Mouse (Mus musculus) intestine, embryonic 16.5 days (tissue): ENCODE data around the gene Cryzl1. TPM values are rescaled to one million over a fixed set of nuclear protein-coding genes. Genes with fewer than 3 reads are reported as not detected.

Source experiments
- ATAC-seq: fragments of 200-750 bp; cut with Nextera tagmentation; 2 replicates; pipeline ENCODE4 v1.8.0; 2017; ENCODE audit warnings: moderate TSS enrichment, moderate library complexity
- H3K27ac ChIP-seq: fragments of 300-500 bp; sonication (generic); 2 replicates; pipeline ENCODE4 v1.5.1; 2014; ENCODE audit warnings: mild to moderate bottlenecking, low read length
- H3K27me3 ChIP-seq: fragments of 300-500 bp; sonication (generic); replicated peaks from 2 replicates; pipeline ENCODE4 v1.6.1; 2014; ENCODE audit warnings: low read length, control low read depth, mixed read lengths; ENCODE audit not compliant: control insufficient read depth, insufficient read depth
- H3K36me3 ChIP-seq: fragments of 300-500 bp; sonication (generic); 2 replicates; pipeline ENCODE4 v1.6.1; 2014; ENCODE audit warnings: low read length, control low read depth; ENCODE audit not compliant: control insufficient read depth, insufficient read depth
- H3K4me1 ChIP-seq: fragments of 300-500 bp; sonication (generic); 2 replicates; pipeline ENCODE4 v1.6.1; 2014; ENCODE audit warnings: low read length, control low read depth, mixed read lengths; ENCODE audit not compliant: control insufficient read depth, insufficient read depth
- H3K4me2 ChIP-seq: fragments of 300-500 bp; sonication (generic); 2 replicates; pipeline ENCODE4 v1.6.1; 2014; ENCODE audit warnings: low read depth, low read length, control low read depth
- H3K4me3 ChIP-seq: fragments of 300-500 bp; sonication (generic); 2 replicates; pipeline ENCODE4 v1.5.1; 2014; ENCODE audit warnings: mild to moderate bottlenecking, low read length
- H3K9ac ChIP-seq: fragments of 300-500 bp; sonication (generic); 2 replicates; pipeline ENCODE4 v1.6.1; 2014; ENCODE audit warnings: low read depth, low read length
- H3K9me3 ChIP-seq: fragments of 300-500 bp; sonication (generic); 2 replicates; pipeline ENCODE4 v1.6.1; 2016; ENCODE audit warnings: low read length, control low read depth; ENCODE audit not compliant: control insufficient read depth
- WGBS: fragments of 180-500 bp; shearing (Covaris S2); extraction: QIAGEN DNeasy Blood & Tissue Kit; methylation state at CpG from one replicate; pipeline ENCODE4 v1.1.7; 2014; 5-methylcytosine and 5-hydroxymethylcytosine counted together
- polyA plus RNA-seq: library from polyadenylated mRNA; unstranded; fragments of >200 nt; fragmentation: Nextera tagmentation; extraction: Ambion mirVana; gene quantifications from 2 replicates; pipeline ENCODE4 v1.2.1, GENCODE M21; 2015

Cryzl1 gene
- polyA plus RNA-seq, 1 experiment from 2014 or later, result 66.9 TPM

DNA sequence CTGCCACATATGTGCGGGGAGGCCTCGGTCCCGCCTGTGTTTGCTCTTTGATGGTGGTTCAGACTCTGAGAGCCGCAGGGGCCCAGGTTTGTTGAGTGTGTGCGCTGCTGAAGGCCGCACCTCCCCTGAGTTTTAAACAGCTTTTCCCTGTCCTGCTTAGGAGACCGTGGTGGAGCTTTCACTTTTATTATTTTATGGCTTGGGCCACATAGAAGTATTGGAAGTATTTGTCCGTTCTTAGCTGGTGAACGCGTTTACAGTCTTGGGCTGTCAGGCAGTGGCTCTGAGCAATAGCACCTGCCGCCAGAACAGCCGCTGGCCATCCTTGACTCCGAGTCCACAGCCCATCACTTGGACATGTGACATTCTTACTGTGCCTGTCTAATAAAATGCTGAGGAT, 26.9 kb downstream of the Cryzl1 start:
- 0 out of 2 replicates have a peak overlapping the region, but pooled peaks have one; percentile 6 for H3K9ac ChIP-seq
- no peak overlapping the region; the same call in 1 of the 2 replicates for H3K4me3 ChIP-seq
- peak overlapping the region; percentile 40 for H3K27ac ChIP-seq
- H3K4me1 ChIP-seq, result peaks cover 13% of the 10 kb centered on the region
- WGBS, result 34% methylated on average over 13 of the region's 13 CpGs
- peak overlapping the region; percentile 14 for H3K4me2 ChIP-seq
- peaks cover 10% of the 10 kb centered on the region for H3K36me3 ChIP-seq
- H3K27me3 ChIP-seq, result no peaks in the 10 kb centered on the region
- no peaks in the 10 kb centered on the region for H3K9me3 ChIP-seq
- ATAC-seq, result peak; percentile 47

GRCm38 (mm10) chr16:91698995-91699394, 29.8 kb downstream of the Cryzl1 start:
- Histone ChIP-seq H3K4me2 (no peak overlapping the region), H3K4me3 (no peak overlapping the region), H3K36me3 (peaks cover 9% of the 10 kb centered on the region), H3K27me3 (no peaks in the 10 kb centered on the region), H3K9me3 (no peaks in the 10 kb centered on the region), H3K4me1 (peaks cover 13% of the 10 kb centered on the region), H3K9ac (no peak overlapping the region), H3K27ac (no peak overlapping the region)
- ATAC-seq, result no peak
- 90% methylated on average over 1 of the region's 1 CpGs for WGBS

DNA sequence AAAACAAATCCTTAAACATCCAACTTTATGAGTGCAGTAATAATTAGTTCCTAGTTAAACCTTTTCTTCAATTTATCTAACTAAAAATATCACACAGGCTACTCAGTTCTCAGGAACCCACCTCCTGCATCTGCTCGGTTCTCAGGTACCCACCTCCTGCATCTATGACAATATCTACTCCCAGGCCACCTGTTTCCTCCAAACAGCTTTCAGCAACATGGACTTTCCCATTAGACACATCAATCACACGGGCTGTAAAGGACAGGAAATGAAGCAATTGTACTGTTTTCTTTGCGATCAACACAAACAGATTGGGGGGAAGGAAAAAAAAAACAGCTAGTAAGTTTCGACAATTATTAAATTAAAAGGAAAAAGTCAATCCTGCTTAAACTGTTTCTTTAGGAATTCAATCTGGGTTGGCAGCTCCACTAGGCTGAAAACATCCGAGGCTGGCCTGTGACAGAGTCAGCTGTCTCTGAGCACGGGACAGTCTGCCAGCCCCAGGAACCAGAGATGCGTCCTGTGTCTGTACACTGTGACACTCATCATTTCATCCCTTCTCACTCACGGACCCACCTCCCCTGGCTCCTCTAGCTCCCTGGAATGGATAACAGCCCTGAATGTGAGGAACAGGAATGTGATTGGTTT, 33.5 kb downstream of the Cryzl1 start:
- no peaks in the 10 kb centered on the region for H3K4me1 ChIP-seq
- H3K9me3 ChIP-seq, result no peaks in the 10 kb centered on the region
- peaks cover 9% of the 10 kb centered on the region for H3K36me3 ChIP-seq
- WGBS, result 55% methylated on average over 8 of the region's 8 CpGs
- ATAC-seq, result peak; percentile 41
- no peak overlapping the region for H3K9ac ChIP-seq
- H3K27me3 ChIP-seq, result no peaks in the 10 kb centered on the region
- no peak overlapping the region; the same call in 1 of the 2 replicates for H3K27ac ChIP-seq
- H3K4me2 ChIP-seq, result no peak overlapping the region
- no peak overlapping the region for H3K4me3 ChIP-seq

DNA sequence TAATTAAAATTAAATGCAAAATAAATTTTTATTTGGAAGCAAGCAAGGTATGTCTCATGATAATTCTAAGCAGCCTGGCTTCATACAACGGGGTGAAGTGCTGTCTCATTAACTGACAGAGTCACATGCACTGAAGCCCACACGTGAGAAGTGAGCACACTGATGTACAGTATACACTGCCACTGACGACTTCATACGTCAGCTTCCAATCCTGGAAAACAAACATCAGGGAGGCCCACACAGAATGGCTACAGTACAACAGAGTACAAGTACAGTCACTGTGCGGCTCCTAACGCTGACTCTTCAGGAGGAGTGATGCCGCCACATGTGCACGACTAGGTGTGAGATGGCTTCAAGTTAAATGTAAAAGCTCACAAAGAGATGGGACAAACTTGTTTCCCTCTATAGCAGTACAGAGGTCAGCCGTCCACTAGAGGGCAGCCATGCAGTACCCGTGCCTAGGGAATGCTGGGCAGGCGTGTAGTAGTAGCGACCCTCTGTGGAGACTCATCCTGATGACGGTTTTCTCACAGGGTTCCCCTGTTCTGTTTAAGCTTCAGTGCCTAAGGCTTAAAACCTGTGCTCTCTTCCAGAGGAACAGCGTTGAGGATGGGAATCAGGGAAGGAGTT, 34.2 kb downstream of the Cryzl1 start:
- 30% methylated on average over 14 of the region's 14 CpGs for WGBS
- Histone ChIP-seq H3K9me3 (no peaks in the 10 kb centered on the region), H3K4me3 (no peak overlapping the region), H3K4me2 (no peak overlapping the region), H3K4me1 (no peaks in the 10 kb centered on the region), H3K27ac (no peak overlapping the region), H3K36me3 (peaks cover 9% of the 10 kb centered on the region; the same call in 1 of the 2 replicates), H3K27me3 (no peaks in the 10 kb centered on the region), H3K9ac (no peak overlapping the region)
- ATAC-seq, result peak; percentile 89

DNA sequence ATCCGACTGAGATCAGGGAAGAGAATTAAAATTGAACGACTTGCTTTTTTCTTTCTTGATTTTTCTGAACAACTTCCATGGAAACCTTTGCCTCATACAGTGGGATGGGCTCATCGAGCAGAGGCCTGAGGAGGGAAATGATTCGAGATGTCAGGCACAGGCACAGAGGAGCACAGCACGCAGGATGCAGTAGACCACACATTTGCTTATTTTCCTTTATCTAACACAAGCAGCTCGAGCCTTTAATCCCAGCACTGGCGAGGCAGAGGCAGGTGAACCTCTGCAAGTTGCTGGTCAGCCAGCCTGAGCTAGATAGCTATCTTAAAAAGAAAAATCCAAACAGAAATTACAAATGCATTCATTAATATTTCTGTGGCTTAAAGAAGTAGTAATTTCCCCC, 39.0 kb downstream of the Cryzl1 start:
- H3K4me1 ChIP-seq, result peaks cover 7% of the 10 kb centered on the region
- ATAC-seq, result no peak
- H3K4me3 ChIP-seq, result no peak overlapping the region
- H3K36me3 ChIP-seq, result 0 out of 2 replicates have a peak, but pooled peaks cover 3% of the 10 kb centered on the region
- H3K9ac ChIP-seq, result no peak overlapping the region
- H3K9me3 ChIP-seq, result no peaks in the 10 kb centered on the region
- H3K4me2 ChIP-seq, result no peak overlapping the region
- H3K27me3 ChIP-seq, result no peaks in the 10 kb centered on the region
- 48% methylated on average over 7 of the region's 7 CpGs for WGBS
- no peak overlapping the region for H3K27ac ChIP-seq

GRCm38 (mm10) chr16:91688619-91689334, 40.0 kb downstream of the Cryzl1 start, which contains the start of gene Donson:
TSS of gene Donson (minus strand) at chr16:91688770.
- peak within 1 kb of the TSS; percentile 90 for H3K4me3 ChIP-seq
- no peaks in the 10 kb centered on the region for H3K9me3 ChIP-seq
- peak within 1 kb of the TSS; percentile 97 for H3K4me2 ChIP-seq
- peak within 1 kb of the TSS; percentile 91 for H3K9ac ChIP-seq
- peak; percentile 99 for ATAC-seq
- H3K27me3 ChIP-seq, result no peaks in the 10 kb centered on the region
- under 1% methylated on average over 71 of the region's 71 CpGs for WGBS
- peak within 1 kb of the TSS; percentile 69 for H3K27ac ChIP-seq
- peaks cover 3% of the 10 kb centered on the region; the same call in 1 of the 2 replicates for H3K36me3 ChIP-seq
- peaks cover 7% of the 10 kb centered on the region for H3K4me1 ChIP-seq

GRCm38 (mm10) chr16:91688023-91688618, 40.7 kb downstream of the Cryzl1 start:
- H3K4me2 ChIP-seq, result peak overlapping the region; percentile 97
- peak overlapping the region; percentile 91 for H3K9ac ChIP-seq
- H3K9me3 ChIP-seq, result no peaks in the 10 kb centered on the region
- peaks cover 7% of the 10 kb centered on the region for H3K4me1 ChIP-seq
- peak; percentile 58 for ATAC-seq
- H3K27ac ChIP-seq, result peak overlapping the region; percentile 59
- 1% methylated on average over 51 of the region's 51 CpGs for WGBS
- H3K27me3 ChIP-seq, result no peaks in the 10 kb centered on the region
- peaks cover 3% of the 10 kb centered on the region; the same call in 1 of the 2 replicates for H3K36me3 ChIP-seq
- peak overlapping the region; percentile 90 for H3K4me3 ChIP-seq

DNA sequence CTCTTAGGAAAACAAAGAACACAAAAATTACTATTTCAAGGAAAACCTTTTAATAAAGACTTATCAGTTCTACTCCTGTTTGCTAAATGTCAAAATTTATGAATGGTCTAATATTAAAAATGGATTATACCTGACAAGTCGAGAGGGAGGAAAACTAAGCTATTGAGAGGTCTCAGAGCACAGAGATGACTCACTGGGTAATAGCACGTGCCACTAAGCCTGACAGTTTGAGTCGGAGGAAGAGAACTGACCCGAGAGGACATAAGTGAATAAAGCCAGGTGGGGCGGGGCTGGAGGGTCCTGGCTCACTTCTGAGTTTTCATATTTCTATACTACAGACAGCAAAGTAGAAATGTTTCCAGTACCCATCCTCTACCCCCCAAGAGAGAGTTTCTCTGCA, 42.4 kb downstream of the Cryzl1 start:
- peaks cover 6% of the 10 kb centered on the region for H3K36me3 ChIP-seq
- H3K27ac ChIP-seq, result no peak overlapping the region
- H3K27me3 ChIP-seq, result no peaks in the 10 kb centered on the region
- H3K4me1 ChIP-seq, result peaks cover 7% of the 10 kb centered on the region
- H3K9me3 ChIP-seq, result no peaks in the 10 kb centered on the region
- WGBS, result 76% methylated on average over 5 of the region's 5 CpGs
- ATAC-seq, result no peak
- no peak overlapping the region for H3K9ac ChIP-seq
- no peak overlapping the region for H3K4me2 ChIP-seq
- no peak overlapping the region for H3K4me3 ChIP-seq

- 71% methylated on average over 5 of the region's 5 CpGs for WGBS
- H3K4me3 ChIP-seq, result no peak overlapping the region
- H3K27ac ChIP-seq, result no peak overlapping the region
- no peak overlapping the region for H3K4me2 ChIP-seq
- peaks cover 7% of the 10 kb centered on the region for H3K36me3 ChIP-seq
- peaks cover 7% of the 10 kb centered on the region for H3K4me1 ChIP-seq
- no peak overlapping the region for H3K9ac ChIP-seq
- no peaks in the 10 kb centered on the region for H3K27me3 ChIP-seq
- H3K9me3 ChIP-seq, result no peaks in the 10 kb centered on the region
- no peak for ATAC-seq
Observed at GRCm38 (mm10) chr16:91685526-91685925, 43.2 kb downstream of the Cryzl1 start.
